Mouse (Mus musculus): Measurements from ENCODE around the gene B020031M17Rik.
"Not testable (repeated sequence)": the region's sequence is repeated elsewhere in the genome, so short reads cannot be mapped to it uniquely, and the experiment has no call there.

Gene B020031M17Rik

DNA sequence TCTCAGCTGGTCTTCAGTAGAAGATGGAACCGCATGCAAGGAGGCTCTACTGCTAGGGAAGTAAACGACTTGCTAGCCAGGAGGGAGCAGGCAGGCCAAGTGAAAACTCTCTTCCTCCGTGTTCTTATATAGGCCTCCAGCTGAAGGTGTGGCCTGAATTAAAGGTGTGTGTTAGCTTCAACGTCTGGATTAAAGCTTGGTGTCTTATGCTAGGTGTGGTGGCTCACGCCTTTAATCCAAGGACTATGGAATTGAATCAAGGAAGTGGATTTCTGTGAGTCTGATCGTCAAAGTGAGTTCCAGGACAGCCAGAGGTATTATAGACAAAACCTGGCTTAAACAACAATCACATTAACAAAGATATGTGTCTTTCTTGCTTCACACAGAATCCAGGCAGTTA is at the start of gene B020031M17Rik:
B020031M17Rik (minus strand) TSS at position 101 of the 400 bp plus-strand sequence.
- ATAC-seq (ENCODE audit: low TSS enrichment), result not testable (repeated sequence)

DNA sequence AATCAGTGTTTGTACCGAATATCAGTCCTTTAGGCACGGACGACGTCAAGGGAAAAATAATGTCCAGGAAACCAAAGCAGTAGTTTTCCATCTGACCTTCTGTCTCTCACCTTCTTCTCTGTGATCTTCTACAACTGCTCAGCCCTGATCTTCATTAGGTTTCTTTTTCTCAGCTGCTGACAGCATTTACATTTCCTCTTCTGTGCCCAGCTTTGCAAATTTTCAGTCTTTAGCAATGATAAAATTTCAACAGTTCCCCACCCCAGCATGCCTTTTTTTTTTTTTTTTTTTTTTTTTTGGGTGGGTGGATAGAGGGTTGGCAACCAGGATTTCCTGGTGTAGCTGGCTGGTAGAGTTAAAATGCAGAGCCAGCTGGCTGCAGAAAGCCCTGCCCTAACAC is 48.6 kb upstream of the B020031M17Rik start:
- ATAC-seq (ENCODE audit: low TSS enrichment), result not testable (repeated sequence)

DNA sequence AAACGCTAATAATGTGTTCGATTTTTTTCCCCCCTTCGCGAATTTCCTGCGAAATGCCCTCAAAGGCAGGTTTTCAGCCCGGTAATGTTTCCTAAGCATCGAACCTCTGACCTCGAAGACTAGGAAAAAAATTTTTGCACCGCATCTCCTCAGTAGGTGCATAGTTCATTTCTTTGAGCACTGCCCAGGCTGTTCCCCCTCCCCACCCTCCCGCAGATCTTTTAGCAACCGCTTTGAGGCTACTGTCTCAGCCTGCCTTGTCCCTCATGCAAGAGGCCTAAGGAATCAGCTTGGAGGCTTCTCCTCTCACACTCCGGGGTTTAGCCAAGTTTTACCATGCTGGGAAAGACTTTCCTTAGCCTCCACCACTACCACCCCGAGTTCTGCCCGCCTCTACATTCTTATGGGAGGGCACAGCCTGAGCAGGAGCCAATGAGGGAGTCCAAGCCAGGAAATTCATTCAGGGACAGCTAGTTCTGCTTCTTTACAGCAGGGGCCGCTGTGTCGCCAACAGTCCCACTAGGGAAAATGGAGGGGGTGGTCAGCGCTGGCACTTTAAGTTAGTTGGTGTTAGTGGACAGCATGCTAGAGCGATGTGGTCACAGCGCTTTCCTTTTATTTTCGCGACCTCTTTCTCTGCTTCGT is 48.0 kb upstream of the B020031M17Rik start:
- peak; percentile 81 for ATAC-seq (ENCODE audit: low TSS enrichment)

DNA sequence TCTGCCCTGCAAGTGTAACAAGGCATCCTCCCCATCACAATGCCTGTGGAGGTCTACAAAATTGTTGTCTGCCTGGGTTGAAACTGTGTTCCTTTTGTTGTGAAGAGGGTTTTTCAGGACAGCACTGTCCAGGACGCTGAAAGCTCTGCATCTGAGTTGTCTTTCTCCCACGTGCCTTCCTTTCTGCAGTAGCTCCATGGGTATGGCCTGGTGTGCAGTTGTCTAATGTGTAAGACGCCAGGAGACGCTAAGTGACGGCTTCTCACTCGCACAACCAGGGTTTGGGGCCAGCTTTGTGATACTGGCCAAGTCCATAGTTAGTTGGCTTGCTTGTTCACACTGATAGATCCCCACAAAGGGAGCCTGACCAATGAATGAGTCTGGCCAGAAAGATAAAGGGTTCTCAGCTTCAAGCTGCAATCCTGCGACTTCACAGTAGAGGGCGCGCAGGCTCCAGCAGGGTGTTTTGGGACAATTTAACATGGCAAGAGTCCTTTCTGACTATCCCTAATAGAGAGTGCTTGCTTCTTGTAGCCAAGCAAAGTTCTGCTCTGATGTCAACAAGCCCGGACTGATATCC is 41.4 kb upstream of the B020031M17Rik start:
- peak; percentile 59; the same call in 1 of the 2 replicates for ATAC-seq (ENCODE audit: low TSS enrichment)

DNA sequence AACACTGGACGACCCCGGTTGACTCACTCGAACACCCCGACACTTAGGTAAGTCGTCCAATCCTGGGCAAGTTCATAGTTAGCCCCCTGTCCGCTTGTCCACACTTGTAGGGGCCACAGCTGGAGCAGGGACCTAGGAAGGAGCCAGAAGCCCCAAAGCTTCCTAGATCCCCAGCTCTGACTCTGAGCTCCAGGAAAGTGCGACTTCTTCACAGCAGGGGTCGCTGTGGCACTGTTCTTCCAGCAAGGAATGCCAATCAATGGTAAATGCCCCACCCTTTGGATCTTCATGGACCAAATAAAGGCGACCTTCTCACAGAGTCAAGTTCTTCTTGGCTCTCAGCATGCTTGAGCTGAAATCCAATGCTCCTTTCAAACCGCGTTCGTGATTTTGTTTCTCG is 40.7 kb upstream of the B020031M17Rik start:
- ATAC-seq (ENCODE audit: low TSS enrichment), result peak; percentile 83

DNA sequence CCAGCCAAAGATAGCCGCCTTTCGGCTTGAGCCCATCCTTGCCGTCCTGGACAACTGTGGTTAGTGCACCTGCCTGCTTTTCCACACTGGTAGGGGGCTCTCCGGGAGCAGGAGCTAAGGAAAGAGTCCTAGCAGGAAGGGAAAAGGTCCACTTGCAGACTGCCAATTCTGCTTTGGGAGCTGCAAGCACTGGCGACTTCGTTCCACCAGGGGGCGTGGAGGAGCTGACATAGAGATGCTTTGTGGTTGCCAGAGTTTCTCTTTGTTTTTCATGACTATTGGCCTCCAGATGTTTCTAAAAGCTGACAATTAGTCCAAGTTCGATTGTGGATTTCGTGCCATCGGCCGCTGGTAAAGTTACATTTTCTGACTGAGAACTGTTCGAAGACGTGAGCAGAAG is 18.6 kb upstream of the B020031M17Rik start:
- not testable (repeated sequence) for ATAC-seq (ENCODE audit: low TSS enrichment)

DNA sequence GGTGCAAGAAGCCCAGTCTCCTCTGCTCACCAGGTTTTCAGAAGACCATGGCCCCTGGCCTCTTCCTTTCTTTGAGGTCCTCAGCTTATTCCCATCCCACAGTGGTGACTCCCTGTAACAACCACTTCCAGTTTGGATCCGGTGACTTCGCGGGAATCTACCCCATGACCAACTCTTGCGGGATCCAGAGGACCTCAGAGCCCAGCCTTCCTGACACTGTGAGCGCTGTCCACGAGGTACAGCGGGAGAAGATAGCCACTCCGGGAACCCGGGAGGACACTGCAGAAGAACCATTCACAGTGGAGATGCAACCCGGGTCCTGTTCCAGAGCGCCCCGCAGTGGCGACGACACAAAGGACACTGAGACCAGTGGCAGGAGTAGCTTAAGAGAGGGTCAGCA is 17.6 kb upstream of the B020031M17Rik start:
- not testable (repeated sequence) for ATAC-seq (ENCODE audit: low TSS enrichment)

DNA sequence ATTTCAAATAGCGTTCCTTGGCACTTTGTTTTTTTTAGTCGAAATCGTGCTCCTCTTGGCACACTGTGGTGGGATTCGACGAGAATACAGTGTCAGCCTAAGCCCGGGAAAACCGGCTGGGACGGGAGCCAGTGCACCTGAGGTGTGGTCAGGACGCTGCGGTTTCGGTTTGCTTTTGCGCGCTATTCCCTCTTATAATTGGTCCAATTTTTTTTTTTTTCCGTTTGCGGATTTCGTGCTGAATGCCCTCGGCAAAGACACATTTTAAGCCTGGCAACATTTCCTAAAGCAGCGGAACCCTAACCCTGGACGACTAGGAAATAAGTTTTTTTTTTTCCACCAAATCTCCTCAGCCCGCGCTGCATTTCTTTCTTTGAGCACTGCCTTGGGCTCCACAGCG is 15.4 kb upstream of the B020031M17Rik start:
- ATAC-seq (ENCODE audit: low TSS enrichment), result not testable (repeated sequence)

DNA sequence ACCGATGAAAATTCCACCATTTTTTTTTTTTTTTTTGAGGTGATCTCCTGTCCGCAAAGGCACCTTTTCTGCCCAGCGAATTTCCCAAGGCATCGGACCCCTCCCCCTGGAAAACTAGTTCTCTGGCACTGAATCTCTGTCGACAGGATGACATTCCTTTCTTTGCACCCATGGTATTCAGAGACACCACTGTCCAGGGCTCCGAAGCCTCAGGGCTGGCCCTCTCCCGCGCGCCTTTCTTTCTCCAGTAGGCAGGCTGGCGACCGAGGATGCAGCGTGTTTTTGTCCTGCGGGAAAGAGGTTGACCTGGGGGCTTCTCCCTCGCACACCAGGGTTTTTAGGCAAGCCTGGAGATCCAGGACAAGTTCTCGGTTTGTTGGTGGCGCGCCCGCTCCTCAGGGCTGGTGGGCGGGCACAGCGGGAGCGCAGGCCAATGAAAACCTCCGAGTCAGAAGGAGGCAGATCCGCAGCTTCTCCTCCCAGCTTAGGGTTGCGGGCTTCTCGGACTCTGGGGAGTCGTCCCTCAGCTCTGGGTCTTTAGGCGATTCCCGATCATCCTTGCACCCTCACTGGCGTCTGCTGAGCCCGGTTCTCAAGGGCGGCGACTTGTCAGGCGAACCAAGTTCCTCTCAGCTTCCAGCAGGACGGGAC is 14.8 kb upstream of the B020031M17Rik start:
- not testable (repeated sequence) for ATAC-seq (ENCODE audit: low TSS enrichment)

DNA sequence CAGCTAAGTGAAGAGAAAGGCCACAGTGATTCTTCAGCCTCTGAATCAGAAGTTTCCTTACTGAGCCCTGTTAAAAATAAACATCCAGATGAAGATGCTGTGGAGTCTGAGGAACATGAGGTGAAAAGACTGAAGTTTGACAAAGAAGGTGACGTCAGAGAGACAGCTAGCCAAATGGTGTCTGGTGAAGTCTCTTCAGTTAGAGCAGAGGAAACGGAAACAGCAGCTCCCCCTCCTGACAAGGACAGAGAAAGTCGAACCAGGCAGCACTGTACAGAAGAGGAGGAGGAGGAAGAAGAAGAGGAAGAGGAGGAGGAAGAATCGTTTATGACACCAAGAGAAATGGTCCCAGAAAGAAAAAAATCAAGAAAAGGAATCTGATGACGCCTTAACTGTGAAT is 12.2 kb upstream of the B020031M17Rik start:
- not testable (repeated sequence) for ATAC-seq (ENCODE audit: low TSS enrichment)

DNA sequence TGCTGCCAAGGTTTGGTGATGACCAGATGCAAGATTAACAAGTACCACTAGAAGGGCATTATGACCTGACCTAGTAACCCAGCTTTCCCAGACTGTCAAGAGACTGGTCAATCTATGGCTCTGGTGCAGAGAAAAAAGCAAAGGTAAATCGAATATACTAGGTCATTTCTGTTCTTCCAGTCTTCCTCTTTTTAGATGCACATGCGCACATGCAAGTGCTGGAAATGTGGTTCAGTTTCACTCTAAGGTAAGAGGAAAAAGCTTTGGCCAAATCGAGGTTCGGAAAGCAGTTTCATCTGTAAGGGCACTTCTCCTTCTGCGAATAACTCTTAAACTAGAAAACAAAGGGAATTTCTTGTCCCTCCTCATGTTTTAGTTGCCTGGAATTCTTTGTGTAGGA is 5.0 kb upstream of the B020031M17Rik start:
- not testable (repeated sequence) for ATAC-seq (ENCODE audit: low TSS enrichment)

DNA sequence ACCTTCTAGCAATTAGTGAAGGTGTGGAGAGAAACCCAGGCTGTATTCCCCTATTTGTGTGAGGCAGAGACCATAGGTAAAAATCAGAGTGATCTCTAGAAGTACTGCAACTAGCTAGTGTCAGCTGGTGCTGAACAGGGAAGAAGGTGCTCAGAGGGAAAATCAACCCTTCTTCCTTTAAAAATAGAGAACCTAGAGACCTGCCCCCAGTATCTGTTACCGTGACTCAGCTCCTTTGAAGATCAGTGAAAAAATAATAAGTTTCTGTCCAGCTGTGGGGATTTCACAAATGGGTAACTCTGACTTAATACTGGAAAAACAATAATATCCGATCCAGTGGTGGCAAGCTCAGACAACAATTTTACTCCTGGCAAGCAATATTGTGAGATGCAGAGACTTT is 4.5 kb upstream of the B020031M17Rik start:
- ATAC-seq (ENCODE audit: low TSS enrichment), result not testable (repeated sequence)

DNA sequence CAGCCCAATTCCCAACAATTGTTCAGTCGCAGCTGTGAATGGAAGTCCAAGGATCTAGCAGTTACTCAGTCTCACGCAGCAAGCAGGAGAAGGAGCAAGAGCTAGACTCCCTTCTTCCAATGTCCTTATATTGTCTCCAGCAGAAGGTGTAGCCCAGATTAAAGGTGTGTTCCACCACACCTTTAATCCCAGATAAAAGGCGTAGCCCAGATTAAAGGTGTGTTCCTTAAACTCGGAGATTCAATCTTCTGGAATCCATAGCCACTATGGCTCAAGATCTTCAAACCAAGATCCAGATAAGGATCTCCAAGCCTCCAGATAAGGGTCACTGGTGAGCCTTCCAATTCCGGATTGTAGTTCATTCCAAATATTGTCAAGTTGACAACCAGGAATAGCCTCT is 21.4 kb downstream of the B020031M17Rik start, which contains the start of gene Gm21761:
Gm21761 (minus strand) TSS at position 101 of the 400 bp plus-strand sequence.
- ATAC-seq (ENCODE audit: low TSS enrichment), result not testable (repeated sequence)

DNA sequence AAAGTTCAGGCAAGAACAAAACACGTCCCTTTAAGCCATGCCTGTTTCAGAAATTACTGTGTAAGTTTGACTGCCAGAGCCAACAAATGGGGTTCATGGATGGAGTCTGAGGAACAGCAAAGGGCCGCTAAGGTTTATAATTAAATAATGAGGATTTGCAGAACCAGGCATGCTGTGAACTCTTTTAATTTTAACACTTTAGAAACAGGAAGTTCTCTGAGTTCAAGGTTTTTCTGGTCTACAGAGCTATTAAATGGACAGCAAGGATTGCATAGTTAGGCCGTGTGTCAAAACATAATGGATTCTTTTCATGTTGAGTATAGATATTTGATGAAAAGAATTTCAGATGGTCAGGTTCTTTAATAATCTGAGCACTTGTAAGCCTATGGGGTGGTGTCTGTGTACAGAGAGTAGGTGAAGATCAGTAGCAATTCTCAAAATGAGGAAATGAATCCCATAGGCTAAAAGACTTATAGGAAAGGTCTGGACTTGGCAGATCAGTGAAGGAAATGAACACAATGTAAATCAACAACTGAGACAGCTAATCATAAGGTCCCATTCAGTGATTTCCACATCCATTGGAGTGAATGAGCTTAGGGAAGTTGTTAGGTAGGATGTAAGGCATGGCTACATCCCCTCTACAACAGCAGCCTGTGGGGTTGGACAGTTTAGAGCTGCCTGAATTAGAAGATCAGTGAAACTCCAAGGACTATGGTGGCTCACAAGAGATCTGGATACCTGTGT is 25.8 kb downstream of the B020031M17Rik start:
- ATAC-seq (ENCODE audit: low TSS enrichment), result not testable (repeated sequence)

DNA sequence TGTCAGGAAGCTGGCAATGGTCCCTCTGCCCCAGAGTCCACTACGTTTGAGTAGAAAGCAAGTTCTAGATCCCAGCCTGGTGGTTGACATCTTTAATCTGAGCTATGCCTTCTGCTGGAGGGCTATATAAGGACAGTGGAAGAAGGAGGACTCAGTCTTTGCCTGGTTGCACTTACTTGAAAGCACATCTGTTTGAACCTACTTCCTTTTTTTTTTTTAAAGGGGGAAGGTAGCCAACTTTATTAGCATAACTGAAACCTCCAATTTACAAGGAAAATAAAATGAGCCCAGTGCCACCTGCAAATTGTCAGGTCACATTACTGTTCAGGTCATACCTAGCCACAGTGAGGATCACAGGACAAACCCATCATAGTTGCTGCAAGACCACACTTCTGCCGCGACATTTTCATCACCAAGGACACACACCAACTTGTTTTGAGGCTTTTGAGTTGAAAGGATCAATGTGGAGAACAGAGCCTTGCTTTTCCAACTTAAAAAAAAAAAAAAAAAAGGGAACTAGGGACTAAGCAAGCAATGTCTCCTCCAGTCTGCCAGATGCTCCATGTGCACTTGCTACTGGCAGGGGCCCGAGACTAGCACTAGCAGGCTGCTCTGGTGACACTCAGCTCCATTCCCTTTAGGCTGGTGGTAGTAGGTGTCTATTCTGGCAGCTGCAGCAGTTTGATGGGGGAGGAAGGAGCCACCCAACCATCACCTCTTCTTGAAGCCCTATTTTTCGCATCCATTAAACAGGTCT is 33.5 kb downstream of the B020031M17Rik start:
- ATAC-seq (ENCODE audit: low TSS enrichment), result not testable (repeated sequence)

DNA sequence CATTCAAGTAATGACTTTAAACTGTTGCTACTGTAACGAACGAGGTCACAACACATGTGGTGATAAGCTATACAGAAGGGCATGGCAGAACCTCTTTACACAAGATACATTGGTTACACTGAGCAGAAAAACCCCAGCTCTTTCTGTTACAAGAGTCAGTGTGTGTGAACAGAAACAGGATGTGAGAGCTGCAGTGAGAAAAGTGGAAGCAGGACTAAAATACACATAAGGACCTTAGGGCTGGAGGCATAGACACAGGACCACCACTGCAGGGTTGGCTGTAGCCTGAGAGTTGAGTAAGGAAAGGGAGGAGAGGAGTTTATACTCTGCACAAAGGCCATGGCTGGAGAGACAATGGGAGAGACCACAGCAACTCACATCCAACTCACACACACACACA is 34.2 kb downstream of the B020031M17Rik start:
- ATAC-seq (ENCODE audit: low TSS enrichment), result not testable (repeated sequence)
